Comparison of ENCODE assay signal across 8 mouse cellular contexts in genomic region chr10:10321119-10321781, GRCm38 (mm10).
DNase-seq lines count a peak whose midpoint lies in the region; ATAC-seq lines count a peak whose summit lies in the region.

No protein-coding gene starts in this region.

- no peaks in the 10 kb centered on the region for H3K9me3 ChIP-seq in embryonic facial prominence, embryonic 12.5 days
- H3K9me3 ChIP-seq in limb, embryonic 13.5 days: no peaks in the 10 kb centered on the region
- H3K9me3 ChIP-seq in midbrain, embryonic 15.5 days: no peaks in the 10 kb centered on the region

- H3K4me3 ChIP-seq in embryonic facial prominence, embryonic 12.5 days: 0 out of 2 replicates have a peak overlapping the region, but pooled peaks have one; percentile 9
- H3K4me3 ChIP-seq in limb, embryonic 13.5 days: peak overlapping the region; percentile 27
- H3K4me3 ChIP-seq in midbrain, embryonic 15.5 days: peak overlapping the region; percentile 30

- no peaks in the 10 kb centered on the region; the same call in 1 of the 2 replicates for H3K4me1 ChIP-seq in embryonic facial prominence, embryonic 12.5 days
- peaks cover 5% of the 10 kb centered on the region for H3K4me1 ChIP-seq in limb, embryonic 13.5 days
- H3K4me1 ChIP-seq in midbrain, embryonic 15.5 days: peaks cover 9% of the 10 kb centered on the region; the same call in 1 of the 2 replicates

- DNase-seq in 3T3-L1 (ENCODE audit: low read depth, low spot score): peak; percentile 87
- peak; percentile 59 for DNase-seq in adrenal gland, postnatal 25 days
- peak; percentile 74 for DNase-seq in heart, adult 8-10 months (ENCODE audit: low spot score)
- peak; percentile 63 to 75 for DNase-seq in kidney, adult 8-10 months
- peak; percentile 17 to 66 for DNase-seq in spleen, postnatal 4 days (ENCODE audit: low spot score in 2 of 2)

- H3K9ac ChIP-seq in embryonic facial prominence, embryonic 12.5 days: no peak overlapping the region
- no peak overlapping the region; the same call in 1 of the 2 replicates for H3K9ac ChIP-seq in limb, embryonic 13.5 days
- peak overlapping the region; percentile 19; the same call in 1 of the 2 replicates for H3K9ac ChIP-seq in midbrain, embryonic 15.5 days

- ATAC-seq in embryonic facial prominence, embryonic 12.5 days (ENCODE audit: insufficient number of reproducible peaks, insufficient read depth, low FRiP score, low TSS enrichment): peak; percentile 93
- peak; percentile 87 for ATAC-seq in limb, embryonic 13.5 days (ENCODE audit: low FRiP score, low read depth)
- peak; percentile 97 for ATAC-seq in midbrain, embryonic 15.5 days (replicated peaks)

- no peak overlapping the region for H3K27ac ChIP-seq in embryonic facial prominence, embryonic 12.5 days
- no peak overlapping the region for H3K27ac ChIP-seq in limb, embryonic 13.5 days
- no peak overlapping the region for H3K27ac ChIP-seq in midbrain, embryonic 15.5 days

- peak overlapping the region; percentile 42 for H3K4me2 ChIP-seq in embryonic facial prominence, embryonic 12.5 days (replicated peaks)
- peak overlapping the region; percentile 57 for H3K4me2 ChIP-seq in limb, embryonic 13.5 days (replicated peaks)
- H3K4me2 ChIP-seq in midbrain, embryonic 15.5 days: peak overlapping the region; percentile 56

- H3K27me3 ChIP-seq in embryonic facial prominence, embryonic 12.5 days: 0 out of 2 replicates have a peak, but pooled peaks cover 3% of the 10 kb centered on the region
- 0 out of 2 replicates have a peak, but pooled peaks cover 3% of the 10 kb centered on the region for H3K27me3 ChIP-seq in limb, embryonic 13.5 days
- H3K27me3 ChIP-seq in midbrain, embryonic 15.5 days (replicated peaks): no peaks in the 10 kb centered on the region

- no peaks in the 10 kb centered on the region for H3K36me3 ChIP-seq in embryonic facial prominence, embryonic 12.5 days
- no peaks in the 10 kb centered on the region for H3K36me3 ChIP-seq in limb, embryonic 13.5 days
- no peaks in the 10 kb centered on the region for H3K36me3 ChIP-seq in midbrain, embryonic 15.5 days (replicated peaks)

- WGBS in embryonic facial prominence, embryonic 12.5 days: 10% methylated on average over 20 of the region's 20 CpGs
- WGBS in limb, embryonic 13.5 days: 6% methylated on average over 20 of the region's 20 CpGs
- 11% methylated on average over 20 of the region's 20 CpGs for WGBS in midbrain, embryonic 15.5 days
